Mouse (Mus musculus): ENCODE data around the gene Slc5a5.

DNA sequence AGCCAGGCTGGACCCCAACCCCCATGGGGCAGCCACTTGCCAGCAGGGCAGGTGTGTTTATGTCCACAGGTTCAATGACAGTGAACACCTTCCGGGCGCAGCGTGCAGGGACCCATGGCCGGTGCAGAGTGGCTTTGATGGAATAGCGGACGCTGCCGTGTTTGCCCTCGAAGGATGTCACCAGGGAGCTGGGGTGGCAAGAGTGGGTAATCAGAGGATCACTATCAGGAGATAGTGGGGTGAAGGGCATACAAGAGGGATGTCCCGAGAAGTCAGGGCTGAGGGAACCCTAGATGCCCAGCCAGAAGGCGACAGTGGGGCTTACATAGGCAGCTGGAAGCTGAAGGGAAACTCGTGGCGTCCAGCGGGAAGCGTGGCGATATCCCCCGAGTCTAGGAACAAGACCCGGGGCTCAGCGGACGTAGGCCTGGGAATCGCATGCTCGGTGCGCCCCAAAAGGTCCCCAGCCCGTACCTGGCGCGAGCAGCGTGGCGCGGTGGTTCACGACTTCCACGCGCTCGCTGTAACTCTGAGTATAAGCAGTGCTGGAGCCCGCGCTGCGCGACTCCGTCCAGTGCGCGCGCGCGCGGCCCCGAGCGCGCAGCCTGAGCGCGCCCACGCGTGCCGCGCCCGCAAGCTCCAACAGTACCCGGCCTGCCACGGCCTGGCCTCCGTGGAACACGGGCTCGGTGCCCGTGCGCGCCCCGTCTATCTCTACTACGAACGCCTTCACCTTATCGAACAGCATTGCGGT lies 53.7 kb downstream of the Slc5a5 start:
- no peak; the same call in 1 of the 2 replicates for TF ChIP-seq CTCF (IDR thresholded peaks at IDR 0.05; ENCODE audit: borderline replicate concordance, control insufficient read depth, extremely low read depth, insufficient read depth, low read length, poor library complexity)
- TF ChIP-seq POLR2A (IDR thresholded peaks at IDR 0.05; ENCODE audit: control insufficient read depth, extremely low read depth, insufficient read depth, low read length, poor library complexity), result no peak

All from thymus, adult 2 months (tissue).